Mouse (Mus musculus) effector memory CD4-positive, alpha-beta T cell, adult 7 months (primary cell): ENCODE measurements around the gene Ccdc81. TPM values are rescaled to one million over a fixed set of nuclear protein-coding genes. Genes with fewer than 3 reads are reported as not detected.

ENCODE experiments used
- polyA plus RNA-seq: library from polyadenylated mRNA; unstranded; fragments of 100-300 nt; shearing (Covaris generic); gene quantifications from one replicate; pipeline ENCODE4 v1.2.1, GENCODE M21; 2017

Gene Ccdc81
- 0.16 TPM for polyA plus RNA-seq

GRCm38 (mm10) chr7:89903442-89904343, at the start of gene Ccdc81:
Ccdc81 (minus strand) TSS chr7:89903629.

GRCm38 (mm10) chr7:89940571-89941463, 37.4 kb upstream of the Ccdc81 start, which contains the start of gene Hikeshi:
Hikeshi (minus strand) TSS chr7:89941204.

Other genes with a start within 250 kb of the Ccdc81 start
- 64.6 TPM for gene Hikeshi, start 37.6 kb upstream of the Ccdc81 start, polyA plus RNA-seq
- 185 TPM for gene Eed, start 77.4 kb upstream of the Ccdc81 start, polyA plus RNA-seq
- gene Picalm, start 226.6 kb upstream of the Ccdc81 start, polyA plus RNA-seq, result 44.7 TPM